Mouse (Mus musculus) inflammation-experienced regulatory T-cells, adult 16 weeks (primary cell): ENCODE measurements around the gene Ccdc144b. TPM values are rescaled to one million over a fixed set of nuclear protein-coding genes. Genes with fewer than 3 reads are reported as not detected.

Experiments
- polyA plus RNA-seq: library from polyadenylated mRNA; unstranded; fragments of 100-300 nt; shearing (Covaris generic); gene quantifications from one replicate; pipeline ENCODE4 v1.2.1, GENCODE M21; 2017

The Ccdc144b gene
- not detected for polyA plus RNA-seq

DNA sequence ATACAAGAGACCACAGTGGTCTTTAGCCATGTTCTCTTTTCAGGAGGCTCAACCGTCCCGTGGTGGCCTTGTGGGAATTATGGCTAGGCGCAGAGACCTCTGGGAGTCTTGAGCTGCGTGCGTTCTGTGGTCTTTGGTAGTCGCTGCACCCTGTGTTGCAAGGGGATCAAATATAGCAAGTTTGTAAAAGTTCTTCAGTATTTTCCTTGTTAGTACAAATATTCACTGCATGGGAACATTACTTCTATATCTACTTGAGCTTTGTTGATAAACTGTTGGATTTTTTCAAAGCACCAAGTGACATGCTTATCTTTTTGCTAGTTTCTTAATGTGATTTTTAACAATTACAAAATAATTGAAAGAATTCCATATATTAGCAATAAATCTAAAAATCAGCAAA, at the start of gene Ccdc144b:
Gene Ccdc144b, minus strand, starts transcription at position 101 of the 400 bp plus-strand sequence.

DNA sequence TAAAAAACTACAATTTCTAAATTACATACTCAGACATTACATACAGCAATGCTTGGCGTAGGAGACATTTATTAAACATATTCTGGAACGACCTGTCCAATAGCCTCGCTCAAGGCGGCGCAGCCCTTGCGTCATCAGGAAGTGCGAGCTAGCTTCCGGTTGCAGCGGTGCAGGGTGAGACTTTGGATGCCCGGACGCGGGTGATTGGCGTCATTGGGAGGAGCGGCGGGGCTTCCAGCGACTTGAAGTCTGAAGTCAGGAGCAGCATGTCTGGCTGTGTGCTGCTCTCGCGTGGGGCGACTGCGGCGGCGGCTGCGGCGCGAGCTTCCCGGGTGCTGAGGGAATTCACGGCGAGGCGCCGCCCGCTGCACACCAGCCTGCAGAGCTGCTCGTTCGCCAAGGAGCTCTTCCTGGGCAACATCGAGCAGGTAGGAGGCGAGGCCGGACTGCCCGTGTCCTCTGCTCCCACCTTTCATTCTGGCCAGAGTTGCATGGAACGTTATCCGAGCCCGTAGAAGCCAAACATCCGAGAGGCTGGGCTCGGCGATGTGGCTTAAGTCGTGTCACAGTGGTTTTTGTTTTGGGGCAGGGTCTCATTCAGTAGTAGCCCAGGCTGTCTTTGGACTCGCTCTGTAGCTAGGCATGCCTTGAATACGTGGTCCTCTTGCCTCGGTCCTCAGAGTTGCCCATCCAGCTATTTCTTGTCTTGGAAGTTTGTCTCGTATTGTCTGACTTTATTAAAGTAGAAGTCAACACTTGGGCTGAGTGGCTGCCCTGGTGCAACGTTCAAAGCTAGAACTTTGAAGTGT, 12.7 kb upstream of the Ccdc144b start, which contains the start of gene Acad9:
Gene Acad9, plus strand, starts transcription at position 137 of the 809 bp plus-strand sequence.

DNA sequence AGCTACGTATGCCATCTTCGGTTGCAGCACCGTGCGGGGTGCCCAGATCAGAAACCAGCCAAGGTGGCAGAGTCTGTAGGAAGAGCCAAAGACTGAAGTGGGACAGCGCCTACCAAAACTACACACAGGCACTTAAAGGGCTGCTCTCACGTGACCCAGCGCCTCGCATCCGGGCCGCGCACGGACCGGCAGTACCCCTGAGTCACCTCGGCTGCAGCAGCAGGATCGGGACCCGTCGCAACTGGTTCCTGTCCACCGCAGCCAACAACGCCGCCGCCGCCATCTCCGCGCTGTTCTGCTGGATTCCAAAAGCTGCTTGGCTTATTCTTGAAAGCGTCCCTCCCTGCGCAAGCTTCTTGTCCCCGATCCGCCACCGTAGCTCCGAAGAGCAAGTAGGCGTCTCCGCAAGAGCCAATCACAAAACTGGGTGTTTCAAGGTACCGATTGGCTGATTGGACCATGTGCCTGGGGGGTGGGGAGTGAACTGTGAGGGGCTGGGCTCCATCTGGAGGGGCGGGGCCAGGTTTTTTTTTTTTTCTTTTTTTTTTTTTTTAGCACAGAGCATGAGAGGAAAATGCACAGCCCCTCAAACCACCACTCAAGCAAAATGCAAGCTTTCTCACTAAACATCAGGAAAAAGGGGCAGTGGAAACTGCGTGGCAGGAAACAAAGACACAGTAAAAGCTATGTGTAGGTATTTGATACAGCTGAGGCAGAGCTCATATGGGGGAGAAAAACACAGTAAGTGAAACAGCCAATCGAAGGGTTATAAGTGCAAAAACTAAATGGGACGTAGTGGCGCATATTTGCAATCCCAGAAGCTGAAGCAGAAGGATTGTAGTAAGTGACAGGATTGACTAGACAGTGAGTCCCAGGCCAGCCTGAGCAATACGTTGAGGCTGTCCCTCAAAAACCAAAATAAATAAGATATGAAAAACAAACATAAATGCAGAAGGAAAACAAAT, 52.8 kb downstream of the Ccdc144b start, which contains the start of gene Mccc1:
Gene Mccc1, minus strand, starts transcription at position 404 of the 965 bp plus-strand sequence.

Other genes starting within 250 kb of the Ccdc144b start
- gene Dcun1d1, start 116.1 kb downstream of the Ccdc144b start, polyA plus RNA-seq: 83.1 TPM
- gene Mccc1, start 52.9 kb downstream of the Ccdc144b start, polyA plus RNA-seq: 38.2 TPM
- 97.7 TPM for gene Acad9, start 12.4 kb upstream of the Ccdc144b start, polyA plus RNA-seq
- 8.5 TPM for gene D3Ertd254e, start 97.5 kb upstream of the Ccdc144b start, polyA plus RNA-seq
- gene Qrfpr, start 168.8 kb upstream of the Ccdc144b start, polyA plus RNA-seq: not detected